Mouse (Mus musculus): ENCODE data around the gene Wnt3a. TPM values are rescaled to one million over a fixed set of nuclear protein-coding genes. Genes with fewer than 3 reads are reported as not detected.
"Not testable (repeated sequence)": the region's sequence is repeated elsewhere in the genome, so short reads cannot be mapped to it uniquely, and the experiment has no call there.

The Wnt3a gene
- polyA plus RNA-seq, 1 experiment: not detected

GRCm38 (mm10) chr11:59218389-59218998, 72.1 kb downstream of the Wnt3a start:
- TF ChIP-seq POLR2A (IDR thresholded peaks at IDR 0.05; ENCODE audit: low read depth, low read length) (no peak), CTCF (conservative IDR thresholded peaks at IDR 0.05; ENCODE audit: insufficient read depth, insufficient read length, low read depth, low read length) (no peak)
- DNase-seq: peak; percentile 79
- Histone ChIP-seq H3K27ac (ENCODE audit: insufficient read depth, low read depth, low read length) (peak overlapping the region; percentile 54), H3K4me1 (ENCODE audit: control insufficient read depth, insufficient read depth, low read length) (peaks cover 31% of the 10 kb centered on the region), H3K27me3 (replicated peaks; ENCODE audit: control insufficient read depth, insufficient read depth, low read length) (no peaks in the 10 kb centered on the region), H3K36me3 (ENCODE audit: control insufficient read depth, insufficient read depth, low read length) (no peaks in the 10 kb centered on the region), H3K4me3 (ENCODE audit: insufficient read depth, low read depth, low read length) (no peak overlapping the region)
- WGBS: 56% methylated on average over 4 of the region's 4 CpGs

GRCm38 (mm10) chr11:59216955-59217354, 73.6 kb downstream of the Wnt3a start:
- Histone ChIP-seq H3K27me3 (replicated peaks; ENCODE audit: control insufficient read depth, insufficient read depth, low read length) (no peaks in the 10 kb centered on the region), H3K4me1 (ENCODE audit: control insufficient read depth, insufficient read depth, low read length) (peaks cover 19% of the 10 kb centered on the region), H3K27ac (ENCODE audit: insufficient read depth, low read depth, low read length) (no peak overlapping the region), H3K4me3 (ENCODE audit: insufficient read depth, low read depth, low read length) (no peak overlapping the region), H3K36me3 (ENCODE audit: control insufficient read depth, insufficient read depth, low read length) (no peaks in the 10 kb centered on the region)
- TF ChIP-seq CTCF (conservative IDR thresholded peaks at IDR 0.05; ENCODE audit: insufficient read depth, insufficient read length, low read depth, low read length) (no peak), POLR2A (IDR thresholded peaks at IDR 0.05; ENCODE audit: low read depth, low read length) (no peak)
- DNase-seq: no peak
- 48% methylated on average over 3 of the region's 3 CpGs for WGBS

- Histone ChIP-seq H3K27me3 (replicated peaks; ENCODE audit: control insufficient read depth, insufficient read depth, low read length) (no peaks in the 10 kb centered on the region), H3K36me3 (ENCODE audit: control insufficient read depth, insufficient read depth, low read length) (0 out of 2 replicates have a peak, but pooled peaks cover 2% of the 10 kb centered on the region), H3K4me3 (ENCODE audit: insufficient read depth, low read depth, low read length) (no peak overlapping the region), H3K4me1 (ENCODE audit: control insufficient read depth, insufficient read depth, low read length) (peaks cover 14% of the 10 kb centered on the region; the same call in 1 of the 2 replicates), H3K27ac (ENCODE audit: insufficient read depth, low read depth, low read length) (no peak overlapping the region)
- no peak for DNase-seq
- 82% methylated on average over 12 of the region's 12 CpGs for WGBS
- TF ChIP-seq POLR2A (IDR thresholded peaks at IDR 0.05; ENCODE audit: low read depth, low read length) (no peak), CTCF (conservative IDR thresholded peaks at IDR 0.05; ENCODE audit: insufficient read depth, insufficient read length, low read depth, low read length) (no peak)
Measured at GRCm38 (mm10) chr11:59212892-59213494, 77.6 kb downstream of the Wnt3a start.

GRCm38 (mm10) chr11:59212320-59212719, 78.2 kb downstream of the Wnt3a start:
- peaks cover 13% of the 10 kb centered on the region; the same call in 1 of the 2 replicates for H3K4me1 ChIP-seq (ENCODE audit: control insufficient read depth, insufficient read depth, low read length)
- not testable (repeated sequence) for H3K36me3 ChIP-seq (ENCODE audit: control insufficient read depth, insufficient read depth, low read length); H3K27ac ChIP-seq (ENCODE audit: insufficient read depth, low read depth, low read length); H3K4me3 ChIP-seq (ENCODE audit: insufficient read depth, low read depth, low read length); DNase-seq; H3K27me3 ChIP-seq (replicated peaks; ENCODE audit: control insufficient read depth, insufficient read depth, low read length)
- WGBS: 58% methylated on average over 12 of the region's 12 CpGs

- not testable (repeated sequence) for DNase-seq; H3K36me3 ChIP-seq (ENCODE audit: control insufficient read depth, insufficient read depth, low read length); H3K4me1 ChIP-seq (ENCODE audit: control insufficient read depth, insufficient read depth, low read length); H3K27me3 ChIP-seq (replicated peaks; ENCODE audit: control insufficient read depth, insufficient read depth, low read length); H3K4me3 ChIP-seq (ENCODE audit: insufficient read depth, low read depth, low read length); H3K27ac ChIP-seq (ENCODE audit: insufficient read depth, low read depth, low read length)
- 83% methylated on average over 9 of the region's 9 CpGs for WGBS
Measured at GRCm38 (mm10) chr11:59211561-59211960, 79.0 kb downstream of the Wnt3a start.

- 0 out of 2 replicates have a peak, but pooled peaks cover 2% of the 10 kb centered on the region for H3K36me3 ChIP-seq (ENCODE audit: control insufficient read depth, insufficient read depth, low read length)
- peaks cover 8% of the 10 kb centered on the region; the same call in 1 of the 2 replicates for H3K4me1 ChIP-seq (ENCODE audit: control insufficient read depth, insufficient read depth, low read length)
- WGBS: 58% methylated on average over 4 of the region's 4 CpGs
- no peak for DNase-seq
- no peaks in the 10 kb centered on the region for H3K27me3 ChIP-seq (replicated peaks; ENCODE audit: control insufficient read depth, insufficient read depth, low read length)
- H3K27ac ChIP-seq (ENCODE audit: insufficient read depth, low read depth, low read length): no peak overlapping the region
- H3K4me3 ChIP-seq (ENCODE audit: insufficient read depth, low read depth, low read length): no peak overlapping the region
- TF ChIP-seq CTCF (conservative IDR thresholded peaks at IDR 0.05; ENCODE audit: insufficient read depth, insufficient read length, low read depth, low read length): no peak
Measured at GRCm38 (mm10) chr11:59210020-59210419, 80.5 kb downstream of the Wnt3a start.

- TF ChIP-seq CTCF (conservative IDR thresholded peaks at IDR 0.05; ENCODE audit: insufficient read depth, insufficient read length, low read depth, low read length): no peak
- TF ChIP-seq POLR2A (IDR thresholded peaks at IDR 0.05; ENCODE audit: low read depth, low read length): no peak
- H3K27ac ChIP-seq (ENCODE audit: insufficient read depth, low read depth, low read length): no peak overlapping the region
- H3K4me1 ChIP-seq (ENCODE audit: control insufficient read depth, insufficient read depth, low read length): peaks cover 8% of the 10 kb centered on the region; the same call in 1 of the 2 replicates
- no peak for DNase-seq
- H3K27me3 ChIP-seq (replicated peaks; ENCODE audit: control insufficient read depth, insufficient read depth, low read length): no peaks in the 10 kb centered on the region
- 50% methylated on average over 5 of the region's 5 CpGs for WGBS
- 0 out of 2 replicates have a peak, but pooled peaks cover 2% of the 10 kb centered on the region for H3K36me3 ChIP-seq (ENCODE audit: control insufficient read depth, insufficient read depth, low read length)
- H3K4me3 ChIP-seq (ENCODE audit: insufficient read depth, low read depth, low read length): no peak overlapping the region
Measured at GRCm38 (mm10) chr11:59209580-59209979, 81.0 kb downstream of the Wnt3a start.
